Mouse (Mus musculus) embryonic fibroblast, embryonic 13.5 days (primary cell): ENCODE data around the gene Ube3b. TPM values are rescaled to one million over a fixed set of nuclear protein-coding genes. Genes with fewer than 3 reads are reported as not detected.

Source experiments
- H3K27ac ChIP-seq: 2 replicates; pipeline ENCODE4 v1.5.1; 2012; ENCODE audit warnings: low read length, control low read depth, inconsistent platforms; ENCODE audit not compliant: insufficient read depth
- H3K4me1 ChIP-seq: 2 replicates; pipeline ENCODE4 v1.6.1; 2011; ENCODE audit warnings: low read length; ENCODE audit not compliant: control insufficient read depth, insufficient read depth
- H3K4me3 ChIP-seq: 2 replicates; pipeline ENCODE4 v1.5.1; 2011; ENCODE audit warnings: mild to moderate bottlenecking, control low read depth, low read length; ENCODE audit not compliant: insufficient read depth
- CTCF ChIP-seq: IDR thresholded peaks from 2 replicates; pipeline ENCODE4 v1.5.1; 2011; ENCODE audit warnings: mild to moderate bottlenecking, control low read depth, low read length, moderate library complexity, borderline replicate concordance; ENCODE audit not compliant: insufficient read depth
- POLR2A ChIP-seq: IDR thresholded peaks from 2 replicates; pipeline ENCODE4 v1.6.1; 2011; ENCODE audit warnings: low read depth, mild to moderate bottlenecking, control low read depth, low read length, moderate library complexity
- polyA plus RNA-seq: library from polyadenylated mRNA; stranded (reverse); fragments of >200 nt; gene quantifications from 2 replicates; pipeline ENCODE4 v1.2.4, GENCODE M21; 2011; ENCODE audit warnings: low read depth; ENCODE audit not compliant: missing spikeins, insufficient read length

Gene Ube3b
- polyA plus RNA-seq, 1 experiment: 45.7 TPM

GRCm38 (mm10) chr5:114373174-114373573, 7.2 kb upstream of the Ube3b start:
- Histone ChIP-seq H3K4me1 (peaks cover 61% of the 10 kb centered on the region), H3K4me3 (no peak overlapping the region), H3K27ac (peak overlapping the region; percentile 94)
- TF ChIP-seq CTCF (no peak), POLR2A (no peak)

- Histone ChIP-seq H3K4me1 (peaks cover 61% of the 10 kb centered on the region), H3K27ac (peak overlapping the region; percentile 94)
- TF ChIP-seq POLR2A: no peak
- no peak for TF ChIP-seq CTCF
Measured at GRCm38 (mm10) chr5:114373581-114373980, 6.8 kb upstream of the Ube3b start.

GRCm38 (mm10) chr5:114374409-114375213, 5.8 kb upstream of the Ube3b start:
- Histone ChIP-seq H3K27ac (peak overlapping the region; percentile 94), H3K4me1 (peaks cover 57% of the 10 kb centered on the region), H3K4me3 (no peak overlapping the region)
- peak; percentile 16; the same call in 1 of the 2 replicates for TF ChIP-seq CTCF
- TF ChIP-seq POLR2A: no peak

More at GRCm38 (mm10) chr5:114373581-114373980, 6.8 kb upstream of the Ube3b start:
- no peak overlapping the region for H3K4me3 ChIP-seq

GRCm38 (mm10) chr5:114378177-114378920, 2.1 kb upstream of the Ube3b start:
- TF ChIP-seq POLR2A (no peak; the same call in 1 of the 2 replicates), CTCF (no peak)
- H3K4me3 ChIP-seq: peak overlapping the region; percentile 69
- peak overlapping the region; percentile 39 for H3K27ac ChIP-seq
- peaks cover 29% of the 10 kb centered on the region for H3K4me1 ChIP-seq

GRCm38 (mm10) chr5:114378936-114379335, 1.5 kb upstream of the Ube3b start:
- H3K4me1 ChIP-seq: peaks cover 23% of the 10 kb centered on the region
- TF ChIP-seq POLR2A (peak; percentile 38; the same call in 1 of the 2 replicates), CTCF (no peak)
- peak overlapping the region; percentile 39 for H3K27ac ChIP-seq
- H3K4me3 ChIP-seq: peak overlapping the region; percentile 73

- peaks cover 15% of the 10 kb centered on the region; the same call in 1 of the 2 replicates for H3K4me1 ChIP-seq
- TF ChIP-seq CTCF (no peak), POLR2A (0 out of 2 replicates have a peak, but pooled peaks have one; percentile 5)
- H3K4me3 ChIP-seq: peak overlapping the region; percentile 73
Measured at GRCm38 (mm10) chr5:114379763-114380162, 644 bp upstream of the Ube3b start.

GRCm38 (mm10) chr5:114381013-114381351, 575 bp downstream of the Ube3b start:
- TF ChIP-seq POLR2A (no peak), CTCF (no peak)
- Histone ChIP-seq H3K4me1 (peaks cover 9% of the 10 kb centered on the region; the same call in 1 of the 2 replicates), H3K27ac (peak overlapping the region; percentile 87), H3K4me3 (peak overlapping the region; percentile 99)

More at GRCm38 (mm10) chr5:114379763-114380162, 644 bp upstream of the Ube3b start:
- peak overlapping the region; percentile 39 for H3K27ac ChIP-seq

GRCm38 (mm10) chr5:114383184-114383904, 2.9 kb downstream of the Ube3b start:
- H3K4me1 ChIP-seq: no peaks in the 10 kb centered on the region
- H3K4me3 ChIP-seq: no peak overlapping the region
- no peak for TF ChIP-seq POLR2A
- TF ChIP-seq CTCF: peak; percentile 42; the same call in 1 of the 2 replicates
- H3K27ac ChIP-seq: no peak overlapping the region

GRCm38 (mm10) chr5:114384448-114384847, 4.0 kb downstream of the Ube3b start:
- Histone ChIP-seq H3K4me3 (no peak overlapping the region), H3K4me1 (no peaks in the 10 kb centered on the region), H3K27ac (no peak overlapping the region)
- TF ChIP-seq CTCF (no peak), POLR2A (no peak)
